Mouse (Mus musculus): ENCODE results near the gene Hk3. TPM values are rescaled to one million over a fixed set of nuclear protein-coding genes. Genes with fewer than 3 reads are reported as not detected.

The Hk3 gene
- total RNA-seq (2021) = under 1 TPM; 0.40 to 0.74 TPM
- long read RNA-seq, experiment 1, partial matches to known transcripts = 0 of 1 reads
- long read RNA-seq, experiment 1, other reads (novel, unspliced or antisense) = 0 of 1 reads
- long read RNA-seq, experiment 2 = 0 reads

DNA sequence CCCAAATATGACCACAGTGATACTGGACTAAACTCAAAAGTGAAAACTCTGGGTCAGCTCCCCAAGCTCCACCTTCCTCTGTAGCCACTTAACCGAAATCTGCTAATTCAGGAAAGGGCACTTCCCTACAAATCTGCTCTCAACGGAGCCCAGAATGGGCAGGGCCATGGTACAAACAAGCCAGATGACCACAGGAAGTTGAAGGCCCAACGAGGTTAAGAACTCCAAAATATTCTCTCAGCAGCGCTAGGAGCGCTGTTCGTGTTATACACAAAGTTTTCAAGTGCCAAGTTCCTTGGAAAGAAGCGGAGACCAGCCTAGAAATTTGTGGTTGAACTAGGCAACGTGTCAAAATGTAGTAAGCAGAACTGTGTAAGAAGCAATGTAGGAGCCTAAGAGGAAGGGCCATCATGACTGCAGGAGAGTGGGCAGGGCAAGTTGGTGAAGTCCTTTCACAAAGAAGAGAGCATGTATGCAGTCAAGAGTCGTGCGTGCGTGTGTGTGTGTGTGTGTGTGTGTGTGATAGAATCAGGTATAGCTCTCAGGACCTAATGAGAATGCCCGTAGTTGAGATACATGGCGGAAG, at the start of gene Hk3:
TSS of gene Hk3 (minus strand) at position 192 of the 586 bp plus-strand sequence.
- DNase-seq = no peak

DNA sequence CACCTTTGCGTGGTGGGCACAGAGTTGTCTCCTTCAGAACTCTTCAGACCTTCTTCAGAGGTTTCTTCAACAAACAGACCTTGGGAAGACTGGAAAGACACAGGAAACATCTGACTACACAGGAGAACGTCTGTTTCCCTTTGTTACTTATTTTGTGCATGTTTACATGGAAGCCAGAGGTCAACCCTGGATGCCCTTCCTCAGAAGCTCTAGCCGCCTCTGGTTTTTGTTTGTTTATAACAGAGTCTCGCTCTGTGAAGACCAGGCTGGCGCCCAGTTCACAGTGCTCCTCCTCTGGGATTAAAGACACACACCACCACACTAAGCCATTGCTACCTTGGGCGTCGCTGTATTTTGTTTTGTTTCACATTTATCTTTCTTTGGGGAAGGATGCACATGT, 48.5 kb upstream of the Hk3 start:
- no peak for DNase-seq

DNA sequence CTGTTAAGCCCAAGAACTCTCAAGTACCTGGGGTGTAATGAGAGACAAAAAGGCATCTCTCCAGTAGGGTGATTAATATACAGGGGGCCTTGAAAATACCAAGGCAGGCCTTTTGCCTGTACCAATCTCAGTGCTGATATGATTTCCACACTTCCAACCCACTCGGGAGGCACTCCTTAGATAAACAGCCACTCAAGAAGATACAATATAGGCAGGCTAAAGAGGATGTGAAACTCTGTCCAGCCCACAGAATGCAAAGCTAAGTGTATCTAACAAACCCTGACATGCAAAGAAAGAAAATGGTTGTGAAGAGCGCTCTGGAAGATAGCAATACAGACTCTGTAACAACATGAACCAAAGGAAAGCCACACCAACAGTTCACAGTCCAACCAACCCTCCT, 42.1 kb upstream of the Hk3 start:
- DNase-seq = no peak

DNA sequence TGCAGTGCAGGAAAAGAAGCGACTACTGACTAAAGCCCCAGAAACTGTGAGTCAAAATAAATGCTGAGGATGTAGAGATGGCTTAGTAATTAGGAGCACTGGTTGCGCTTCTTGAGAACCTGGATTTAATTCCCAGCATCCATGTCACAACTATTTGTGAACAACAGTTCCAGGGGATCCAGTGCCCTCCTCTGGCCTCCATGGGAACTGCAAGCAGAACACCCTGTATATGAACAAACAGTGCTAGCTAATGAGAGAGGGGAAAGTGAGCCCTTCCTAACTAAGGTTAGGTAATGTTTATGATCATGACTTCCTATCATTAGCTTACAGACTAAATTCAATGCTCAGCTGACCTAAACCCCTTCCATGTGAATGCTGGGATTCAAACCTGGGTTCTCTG, 36.9 kb upstream of the Hk3 start:
- no peak for DNase-seq

DNA sequence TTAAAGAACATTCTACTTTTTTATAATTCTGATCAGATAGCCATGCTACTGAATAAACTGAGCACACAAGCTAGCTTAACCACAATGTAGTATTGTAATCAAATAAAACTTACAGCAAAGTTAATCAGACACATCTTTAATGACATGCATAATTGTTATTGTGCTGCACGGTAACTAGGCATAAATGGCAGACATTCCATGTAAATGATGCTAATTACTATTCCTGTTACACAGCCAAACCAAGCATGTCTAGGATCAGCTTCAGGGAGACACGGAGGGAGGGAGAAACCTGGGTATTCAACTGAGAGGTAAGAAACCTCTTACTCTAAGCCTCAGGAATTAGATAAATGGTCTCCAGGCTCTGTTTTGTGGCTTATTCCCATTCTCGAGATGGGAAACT, 26.5 kb upstream of the Hk3 start:
- no peak for DNase-seq

DNA sequence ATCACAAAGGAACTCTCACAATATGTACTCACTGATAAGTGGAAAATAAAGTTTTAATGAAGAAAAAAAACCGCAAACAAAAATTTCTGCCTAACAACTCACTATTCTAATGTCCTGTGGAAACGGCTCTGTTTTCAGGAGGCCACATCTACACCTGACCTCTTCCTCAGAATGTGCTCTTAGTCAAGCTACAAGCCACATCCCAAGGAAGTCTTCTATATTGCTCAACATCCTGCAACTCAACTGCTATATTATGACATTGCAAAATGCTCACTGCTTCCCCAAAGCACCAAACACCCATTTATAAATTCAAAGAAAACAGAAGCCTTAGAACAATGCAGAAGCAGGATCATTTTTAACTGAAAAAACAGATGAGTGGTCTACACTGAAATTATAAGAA, 18.8 kb upstream of the Hk3 start:
- no peak for DNase-seq

DNA sequence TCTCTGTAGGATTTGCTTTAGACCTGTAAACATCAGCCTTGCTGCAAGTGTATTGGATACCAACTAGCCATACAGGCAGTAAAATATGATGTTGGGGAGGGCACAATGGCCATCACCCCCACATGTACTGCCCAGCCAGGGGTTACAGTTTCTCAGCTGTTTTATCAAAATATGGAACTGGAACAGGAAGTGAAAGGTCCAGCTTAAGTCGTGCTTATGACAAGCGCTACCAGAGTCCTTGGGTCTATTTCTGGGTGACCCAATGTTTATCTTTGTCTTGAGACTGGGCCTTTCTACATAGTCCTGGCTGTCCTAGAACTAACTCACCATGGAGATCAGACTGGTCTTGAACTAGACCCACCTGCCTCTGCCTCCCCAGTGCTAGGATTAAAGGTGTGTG, 3.0 kb upstream of the Hk3 start:
- no peak for DNase-seq

DNA sequence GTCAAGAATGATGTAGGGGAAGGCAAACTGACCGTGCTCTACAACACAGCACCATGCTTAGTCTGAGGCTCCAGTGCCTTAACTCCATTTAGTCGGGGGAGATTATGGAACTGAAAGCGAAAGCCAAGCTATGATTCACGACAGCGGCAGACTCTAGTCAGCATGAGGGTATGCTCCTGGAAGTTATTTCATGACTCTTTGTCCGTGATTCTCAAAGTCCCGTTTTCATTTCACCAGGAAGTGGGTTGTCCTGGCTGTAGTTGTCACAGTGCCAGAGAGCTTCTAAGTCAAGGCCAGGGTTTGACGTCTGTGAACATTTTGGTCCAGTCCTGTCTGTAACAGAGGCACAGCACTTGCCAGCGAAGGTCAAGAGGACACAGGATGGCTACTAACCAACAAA, 1.5 kb upstream of the Hk3 start:
- DNase-seq = no peak

DNA sequence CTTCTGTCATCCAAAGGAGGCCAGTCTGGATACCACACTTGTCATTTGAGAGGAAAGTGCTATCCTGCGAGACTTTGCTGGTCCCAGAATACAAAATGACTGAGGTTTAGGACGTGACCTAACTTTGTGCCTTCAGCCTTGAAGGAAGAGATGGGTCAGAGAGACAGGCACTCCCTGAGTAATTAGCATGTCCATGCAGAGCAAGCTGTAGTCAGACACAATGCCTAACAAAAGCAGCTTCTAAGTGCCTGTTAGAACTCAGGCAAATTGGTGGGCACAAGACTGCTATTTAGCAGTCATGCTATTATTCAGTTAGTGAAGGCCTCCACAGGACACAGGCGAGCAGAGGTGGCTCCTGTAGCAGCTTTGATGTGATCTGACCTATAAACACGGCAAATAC, 1.1 kb upstream of the Hk3 start:
- no peak for DNase-seq

DNA sequence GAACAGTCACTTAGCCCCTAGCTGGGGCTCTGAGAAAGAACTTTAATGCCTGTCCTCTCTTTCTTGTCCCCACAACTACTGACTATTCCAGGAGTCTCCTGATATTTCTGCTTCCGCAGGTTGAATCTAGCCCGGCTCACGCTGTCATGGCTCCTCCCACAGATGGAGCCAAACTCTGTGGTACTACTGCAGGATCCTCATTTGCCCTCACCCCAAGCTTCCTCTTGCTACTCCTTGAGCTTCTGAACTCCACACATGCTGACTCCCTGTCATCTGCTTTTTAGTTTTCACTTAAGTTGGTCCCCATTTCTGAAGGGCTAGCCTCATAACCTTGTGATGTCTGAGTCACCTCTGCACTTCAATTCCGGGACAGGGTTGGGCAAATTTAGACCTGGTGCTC, 1.1 kb downstream of the Hk3 start:
- no peak for DNase-seq

DNA sequence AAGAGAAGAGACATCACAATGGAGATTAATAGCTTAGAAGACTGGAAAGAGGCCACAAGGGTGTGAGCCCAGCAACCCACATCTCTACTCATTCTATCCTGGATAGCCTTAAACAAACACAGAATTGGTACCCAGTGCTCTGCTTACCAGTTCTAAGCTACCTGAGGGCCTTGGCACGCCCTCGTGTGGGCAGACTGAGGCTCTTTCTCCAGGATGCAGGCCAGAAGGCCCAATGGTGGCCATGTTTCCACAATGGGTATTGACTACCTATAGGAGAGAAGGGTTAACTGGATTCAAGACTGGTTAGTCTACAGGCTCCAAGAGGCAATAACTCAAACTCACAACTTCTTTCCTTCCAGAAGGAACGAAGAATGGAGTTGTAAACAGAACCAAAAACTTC, 2.0 kb downstream of the Hk3 start:
- DNase-seq = no peak

DNA sequence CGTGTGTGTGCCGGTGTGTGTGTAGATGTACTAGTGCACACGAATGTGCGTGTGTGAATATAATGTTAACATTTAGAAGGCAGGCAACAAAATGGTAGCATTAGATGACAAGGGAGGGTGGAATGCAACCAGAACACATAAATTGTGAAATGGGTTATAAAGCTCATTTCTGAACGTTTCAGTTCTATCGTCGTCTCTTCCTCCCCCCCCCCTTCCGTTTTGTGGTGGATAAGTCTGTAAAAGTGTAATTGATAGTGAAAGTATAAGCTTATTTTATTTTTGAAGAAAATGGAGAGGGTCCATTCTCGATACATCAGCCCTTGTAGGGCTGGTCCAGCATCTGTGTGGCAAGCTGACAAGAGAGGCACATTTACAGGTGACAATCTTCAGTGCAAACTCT, 2.5 kb downstream of the Hk3 start:
- DNase-seq = no peak

DNA sequence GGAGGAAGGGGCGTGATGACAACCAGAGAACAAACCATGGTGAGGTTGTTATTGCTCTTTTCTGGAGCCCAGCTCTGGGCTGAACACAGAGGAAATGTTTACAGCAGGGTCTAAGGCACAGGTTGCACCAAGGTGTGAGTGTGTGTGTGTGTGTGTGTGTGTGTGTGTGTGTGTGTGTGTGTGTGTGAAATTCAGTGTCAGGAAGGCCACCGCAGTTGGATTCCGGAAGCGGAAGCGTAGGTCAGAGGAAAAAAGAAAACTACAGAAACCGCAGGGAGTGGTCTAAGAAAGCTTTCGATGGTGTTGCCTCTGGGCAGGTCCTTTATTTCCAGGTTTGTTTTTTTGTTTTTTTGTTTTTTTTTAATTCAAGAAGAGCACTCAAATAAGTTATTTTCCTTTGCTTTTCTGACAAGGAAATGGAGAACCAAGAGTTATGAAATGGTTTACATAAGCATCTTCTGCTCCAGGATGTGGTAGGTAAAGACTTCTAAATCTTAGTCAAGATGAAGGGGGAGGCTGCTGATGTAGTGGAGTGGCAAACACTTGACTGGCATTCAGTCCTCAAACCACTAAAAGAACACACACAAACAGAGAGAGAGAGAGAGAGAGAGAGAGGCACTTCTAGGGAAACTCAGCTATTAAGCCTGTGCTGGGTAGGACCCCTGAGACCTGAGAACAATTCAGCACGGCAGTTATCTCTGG, 3.1 kb downstream of the Hk3 start:
- DNase-seq = no peak

DNA sequence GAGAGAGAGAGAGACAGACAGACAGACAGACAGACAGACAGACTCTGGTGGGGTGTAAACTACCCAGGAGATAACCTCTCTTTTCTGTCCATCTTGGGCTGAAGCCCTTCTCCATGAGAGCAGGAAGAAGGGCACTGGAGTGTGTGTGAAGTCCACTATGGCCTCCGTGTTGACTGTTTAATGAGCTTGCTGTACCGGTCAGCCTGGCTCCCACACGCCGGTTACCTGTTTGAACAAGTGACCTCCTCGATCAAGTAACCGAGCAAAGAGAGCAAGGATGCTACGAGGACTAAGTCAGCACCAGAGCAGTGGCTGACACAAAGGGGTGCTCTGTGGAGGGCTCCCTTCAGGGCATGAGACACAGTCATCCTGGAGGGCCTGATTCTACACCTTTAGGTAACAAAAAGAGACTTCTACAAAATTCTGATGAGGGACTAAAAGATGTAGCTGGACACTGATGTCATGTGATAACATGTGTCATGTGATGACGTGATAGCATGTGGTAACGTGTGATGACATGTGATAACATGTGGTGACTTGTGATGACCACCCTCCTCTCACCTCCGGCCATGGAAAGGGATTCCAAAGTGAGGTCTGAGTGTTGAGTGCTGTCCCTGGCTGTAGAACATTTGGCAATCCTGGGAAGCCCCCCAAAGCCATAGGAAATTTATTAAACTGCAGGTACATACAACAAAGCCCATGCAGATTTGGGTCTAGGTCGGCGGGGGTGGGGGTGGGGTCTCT, 3.9 kb downstream of the Hk3 start:
- no peak for DNase-seq

DNA sequence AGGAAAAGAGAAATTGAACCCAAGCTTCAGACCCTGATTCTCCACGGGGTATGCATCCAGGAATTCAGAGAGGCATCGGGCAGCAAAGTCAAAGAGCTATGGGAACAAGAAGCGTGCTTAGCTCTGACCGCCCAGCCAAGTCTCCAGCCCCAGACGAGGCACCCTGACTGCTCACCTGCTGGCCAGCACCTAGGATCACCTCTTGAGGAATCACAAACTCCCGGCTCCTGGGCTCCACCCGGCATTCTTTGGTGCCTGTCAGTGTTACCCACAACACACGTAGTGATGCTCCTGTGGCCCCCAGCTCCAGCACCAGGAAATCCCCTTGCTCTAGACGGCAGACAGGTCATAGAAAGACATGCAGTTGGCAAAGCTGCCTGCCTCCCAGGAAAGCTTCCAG, 6.7 kb downstream of the Hk3 start:
- no peak for DNase-seq

DNA sequence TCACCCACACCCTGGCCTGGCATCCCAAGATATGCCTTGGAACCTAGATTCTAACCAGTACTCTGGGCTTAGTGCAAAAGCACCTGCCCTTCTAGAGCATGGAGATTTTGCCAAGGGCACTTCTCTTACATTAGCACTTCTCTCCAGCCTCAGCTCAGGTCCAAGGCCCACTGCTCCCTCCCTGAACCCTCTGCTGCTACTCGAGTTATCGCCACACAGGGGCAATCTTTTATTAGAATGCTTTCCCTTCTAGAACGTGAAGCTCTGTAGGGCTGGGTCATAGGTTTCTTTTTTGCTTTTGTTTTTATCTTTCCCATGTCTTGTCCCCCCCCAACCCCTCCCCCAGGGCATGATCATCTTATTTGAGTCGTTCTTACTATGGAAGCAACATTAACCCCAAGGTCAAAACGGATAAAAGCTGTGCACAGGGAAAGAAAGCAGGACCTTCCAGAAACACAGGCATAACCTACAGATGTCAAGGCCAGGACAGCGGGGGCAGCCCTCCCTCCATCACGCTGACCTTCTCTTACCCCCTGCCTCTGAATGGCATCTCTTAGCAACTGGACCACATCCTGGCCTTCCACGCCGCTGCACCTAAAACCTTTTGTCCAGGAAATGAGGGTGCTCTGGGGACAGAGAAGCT, 7.4 kb downstream of the Hk3 start:
- no peak for DNase-seq

DNA sequence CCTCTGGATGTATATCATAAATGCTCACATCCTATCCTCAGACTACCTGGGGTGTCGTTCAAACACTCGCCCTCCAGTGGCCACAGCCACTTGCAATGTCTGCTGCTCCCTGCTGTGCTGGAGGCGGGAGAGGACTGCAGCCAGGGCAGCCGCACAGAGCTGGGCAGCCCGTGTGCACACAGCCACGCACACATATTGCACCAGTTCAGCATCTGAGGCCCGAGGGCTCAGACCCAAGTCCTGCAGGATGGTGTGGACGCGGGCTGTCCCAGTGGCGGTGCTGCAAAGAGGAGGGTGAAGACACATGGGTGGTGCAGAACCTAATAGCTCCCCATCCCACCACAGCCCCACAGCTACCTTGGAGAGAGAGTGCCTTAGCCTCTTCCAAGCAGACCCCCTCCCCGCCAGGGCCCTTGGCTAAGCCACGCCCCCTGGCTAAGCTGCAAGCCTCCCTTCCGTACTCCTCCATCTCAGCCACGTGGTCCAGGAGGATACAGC, 9.2 kb downstream of the Hk3 start:
- no peak for DNase-seq

DNA sequence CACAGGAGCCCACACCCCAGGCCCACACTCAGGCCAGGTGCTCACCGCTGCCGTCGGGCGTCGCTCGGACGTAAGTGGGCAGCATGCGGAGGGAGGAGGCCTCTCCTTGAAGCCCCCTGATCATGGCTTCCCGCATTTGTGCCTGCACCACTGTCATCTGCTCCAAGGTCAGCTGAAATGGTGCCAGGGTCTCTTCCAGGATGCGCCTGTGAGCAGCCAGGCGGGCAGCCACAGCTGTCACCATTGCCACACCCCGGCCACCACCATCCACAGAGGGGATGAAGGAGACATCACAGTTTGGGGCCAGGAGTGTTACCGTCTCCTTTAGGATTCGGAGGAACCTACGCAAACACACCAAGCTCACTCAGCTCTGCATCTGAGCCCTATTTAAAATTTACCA, 10.1 kb downstream of the Hk3 start:
- DNase-seq = no peak

DNA sequence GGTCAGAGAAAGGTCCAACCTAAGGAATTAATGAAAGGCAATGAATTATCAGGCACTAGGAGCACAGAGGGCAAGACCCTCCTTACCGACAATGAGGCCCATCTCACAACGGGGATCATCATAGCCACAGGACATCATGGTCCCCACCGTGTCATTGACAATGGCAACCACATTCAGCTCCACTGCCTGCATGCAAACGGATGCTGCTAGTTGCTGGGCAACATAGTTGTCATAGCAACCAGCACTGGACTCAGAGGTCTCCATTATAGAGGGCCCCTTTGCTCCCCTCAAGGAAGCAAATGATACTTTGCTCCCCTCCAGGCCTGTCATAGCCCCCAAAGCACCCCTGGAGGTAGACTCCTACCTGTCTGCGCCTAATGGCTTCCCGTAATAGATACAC, 12.6 kb downstream of the Hk3 start:
- DNase-seq = no peak

DNA sequence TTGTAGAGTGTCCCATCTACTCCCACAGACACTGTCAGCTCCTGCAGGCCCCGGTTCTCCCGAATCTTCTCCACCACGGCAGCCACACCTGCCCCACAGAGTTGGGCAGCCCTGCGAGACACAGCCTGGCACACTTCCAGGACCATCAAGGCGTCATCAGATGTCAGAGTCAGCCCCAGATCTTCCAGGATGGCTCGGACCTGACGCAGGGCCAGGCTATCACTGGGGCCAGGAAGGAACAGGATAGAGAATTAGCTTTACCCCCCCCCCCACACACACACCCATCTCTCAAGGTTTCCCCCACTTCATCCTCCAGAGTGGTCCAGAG, 14.8 kb downstream of the Hk3 start:
- DNase-seq = no peak

DNA sequence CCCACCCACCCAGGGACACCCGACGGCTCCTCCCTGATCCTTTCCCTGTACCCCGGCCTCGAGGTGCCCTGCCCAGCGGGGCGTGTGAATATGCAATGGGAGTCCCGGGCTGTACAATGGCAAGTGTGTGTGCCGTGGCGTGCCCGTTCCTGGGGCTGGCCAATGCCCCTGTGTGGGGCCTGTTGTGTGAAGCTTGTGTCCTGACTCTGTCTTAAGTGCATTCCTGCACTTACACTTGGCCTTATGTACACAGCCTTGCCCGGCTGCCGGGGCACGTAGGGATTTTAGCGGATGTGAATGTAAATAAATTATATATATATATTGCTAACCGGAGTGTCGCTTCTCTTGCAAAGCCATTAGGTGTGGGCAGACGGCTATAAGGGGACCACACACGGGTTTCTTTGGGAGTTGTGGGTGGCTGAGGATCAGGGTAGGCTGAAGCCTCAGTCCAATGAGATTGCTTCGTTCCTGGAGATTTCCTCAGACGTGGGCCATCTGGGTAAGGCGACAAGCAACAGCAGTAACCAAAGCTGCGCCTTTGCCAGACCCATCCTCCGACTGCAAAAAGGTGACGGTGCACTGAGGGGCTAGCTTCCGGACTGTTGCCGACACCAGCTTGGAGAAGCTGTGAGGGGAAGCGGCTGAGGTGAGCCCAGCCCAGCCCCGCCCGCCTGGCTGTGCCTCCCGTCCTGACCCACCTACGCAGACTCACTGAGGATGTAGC, 15.3 kb downstream of the Hk3 start:
- DNase-seq = no peak

DNA sequence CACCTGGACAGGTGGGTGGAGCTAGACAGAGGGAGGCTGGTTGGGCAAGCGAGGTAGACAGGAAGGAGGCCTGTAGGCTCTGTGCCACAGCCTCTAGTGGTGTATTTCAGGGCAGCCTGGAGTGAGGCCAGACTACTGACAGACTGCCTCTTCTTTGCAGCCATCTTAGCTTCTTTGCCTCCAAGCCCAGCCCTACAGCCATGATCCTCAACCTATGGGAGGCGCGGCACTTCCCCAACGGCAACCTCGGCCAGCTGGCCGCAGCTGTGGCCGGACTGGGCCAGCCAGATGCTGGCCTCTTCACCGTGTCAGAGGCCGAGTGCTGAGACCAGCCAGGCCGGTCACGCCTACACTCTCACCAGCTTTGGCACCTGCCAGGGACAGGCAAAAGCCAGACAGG, 16.5 kb downstream of the Hk3 start:
- peak; percentile 18 for DNase-seq
